Mouse (Mus musculus): ENCODE results near the gene Ctnna3. TPM values are rescaled to one million over a fixed set of nuclear protein-coding genes. Genes with fewer than 3 reads are reported as not detected.

Ctnna3 gene
- polyA plus RNA-seq, 1 experiment from 2014 or later = 1.7 TPM

DNA sequence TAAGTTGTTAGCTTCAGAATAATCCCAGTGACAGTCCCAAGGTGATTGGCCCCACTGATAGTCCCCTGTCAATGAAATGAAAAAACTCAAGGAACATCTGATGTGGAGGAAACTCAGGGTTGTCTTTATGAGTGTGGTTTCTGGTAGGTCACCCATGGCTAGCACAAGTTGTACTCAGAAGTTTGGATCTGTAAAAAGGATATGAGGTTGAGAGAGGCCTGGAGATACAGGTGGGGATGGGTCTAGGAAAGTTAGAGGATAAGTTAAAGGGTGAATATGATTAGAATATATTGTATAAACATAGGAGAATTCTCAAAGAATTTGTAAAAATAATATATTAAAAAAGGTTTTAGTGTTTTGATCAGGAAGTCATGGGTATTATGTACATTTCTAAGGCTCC lies 497.4 kb downstream of the Ctnna3 start, which contains the start of gene Gm10118:
TSS of gene Gm10118 (minus strand) at position 101 of the 400 bp plus-strand sequence.
- H3K27me3 ChIP-seq (replicated peaks; ENCODE audit: control insufficient read depth, insufficient read depth, low read length) = no peaks in the 10 kb centered on the region
- no peaks in the 10 kb centered on the region for H3K4me1 ChIP-seq (replicated peaks; ENCODE audit: control insufficient read depth, insufficient read depth, low read length)
- H3K4me2 ChIP-seq (ENCODE audit: low read length) = no peak within 1 kb of the TSS
- H3K27ac ChIP-seq (ENCODE audit: low read depth) = no peak within 1 kb of the TSS
- ATAC-seq (replicated peaks; ENCODE audit: low FRiP score, low TSS enrichment, low read depth) (no peak), DNase-seq (ENCODE audit: low spot score) (no peak)
- H3K4me3 ChIP-seq (ENCODE audit: low read depth, low read length) = no peak within 1 kb of the TSS
- no peaks in the 10 kb centered on the region for H3K36me3 ChIP-seq (ENCODE audit: control insufficient read depth, insufficient read depth, low read length)
- H3K9ac ChIP-seq (ENCODE audit: low read length) = no peak within 1 kb of the TSS
- no peaks in the 10 kb centered on the region for H3K9me3 ChIP-seq (ENCODE audit: control insufficient read depth, low read length)

DNA sequence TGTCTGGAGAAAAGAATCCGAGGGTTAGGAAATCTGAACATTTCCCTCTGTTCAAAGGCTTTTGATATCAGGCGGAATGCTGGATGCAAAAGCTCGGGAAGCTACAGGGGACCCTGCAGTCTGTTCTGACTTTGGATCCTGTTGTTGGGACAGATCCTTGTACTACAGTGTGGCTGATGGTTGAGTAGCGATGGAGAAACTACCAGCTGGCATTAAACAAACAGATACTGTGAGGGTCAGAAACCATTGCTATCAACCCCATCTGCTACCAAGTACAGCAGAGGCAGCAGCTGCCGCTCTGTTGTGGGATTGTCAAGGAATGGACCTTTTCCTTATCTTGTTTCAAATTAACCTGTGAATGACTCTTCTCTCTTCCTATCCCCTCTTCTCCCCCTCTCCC lies 504.0 kb downstream of the Ctnna3 start:
- WGBS = 63% methylated on average over 5 of the region's 5 CpGs
- ATAC-seq (replicated peaks; ENCODE audit: low FRiP score, low TSS enrichment, low read depth) (no peak), DNase-seq (ENCODE audit: low spot score) (no peak)
- no peak overlapping the region for H3K27ac ChIP-seq (ENCODE audit: low read depth)
- no peaks in the 10 kb centered on the region for H3K27me3 ChIP-seq (replicated peaks; ENCODE audit: control insufficient read depth, insufficient read depth, low read length)
- H3K9ac ChIP-seq (ENCODE audit: low read length) = no peak overlapping the region
- no peaks in the 10 kb centered on the region for H3K9me3 ChIP-seq (ENCODE audit: control insufficient read depth, low read length)
- H3K4me3 ChIP-seq (ENCODE audit: low read depth, low read length) = no peak overlapping the region
- H3K4me2 ChIP-seq (ENCODE audit: low read length) = no peak overlapping the region
- no peaks in the 10 kb centered on the region for H3K4me1 ChIP-seq (replicated peaks; ENCODE audit: control insufficient read depth, insufficient read depth, low read length)
- H3K36me3 ChIP-seq (ENCODE audit: control insufficient read depth, insufficient read depth, low read length) = no peaks in the 10 kb centered on the region

DNA sequence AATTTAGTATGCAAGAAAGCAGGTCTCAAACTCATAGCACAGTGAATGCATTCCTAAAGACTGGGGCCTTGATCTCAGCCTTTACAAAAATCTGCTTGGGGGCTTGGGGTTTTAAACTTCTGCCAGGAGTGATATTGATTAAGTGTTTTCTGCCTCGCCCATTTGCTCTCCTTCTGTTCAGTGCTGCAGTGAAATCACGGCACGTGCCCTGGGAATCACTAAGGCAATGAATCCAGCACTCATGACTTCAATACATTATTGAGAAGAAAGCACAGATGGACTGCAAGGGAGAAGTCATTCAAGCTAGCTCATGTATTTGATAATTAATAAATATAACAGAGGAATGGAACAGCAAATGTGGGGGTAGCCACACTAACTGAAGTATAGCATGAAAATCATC lies 515.6 kb downstream of the Ctnna3 start:
- Histone ChIP-seq H3K4me3 (ENCODE audit: low read depth, low read length) (no peak overlapping the region), H3K27ac (ENCODE audit: low read depth) (no peak overlapping the region), H3K9me3 (ENCODE audit: control insufficient read depth, low read length) (no peaks in the 10 kb centered on the region), H3K9ac (ENCODE audit: low read length) (no peak overlapping the region), H3K4me1 (replicated peaks; ENCODE audit: control insufficient read depth, insufficient read depth, low read length) (no peaks in the 10 kb centered on the region), H3K4me2 (ENCODE audit: low read length) (no peak overlapping the region), H3K36me3 (ENCODE audit: control insufficient read depth, insufficient read depth, low read length) (no peaks in the 10 kb centered on the region), H3K27me3 (replicated peaks; ENCODE audit: control insufficient read depth, insufficient read depth, low read length) (no peaks in the 10 kb centered on the region)
- no peak for DNase-seq (ENCODE audit: low spot score)
- no peak for ATAC-seq (replicated peaks; ENCODE audit: low FRiP score, low TSS enrichment, low read depth)
- 71% methylated on average over 3 of the region's 3 CpGs for WGBS

DNA sequence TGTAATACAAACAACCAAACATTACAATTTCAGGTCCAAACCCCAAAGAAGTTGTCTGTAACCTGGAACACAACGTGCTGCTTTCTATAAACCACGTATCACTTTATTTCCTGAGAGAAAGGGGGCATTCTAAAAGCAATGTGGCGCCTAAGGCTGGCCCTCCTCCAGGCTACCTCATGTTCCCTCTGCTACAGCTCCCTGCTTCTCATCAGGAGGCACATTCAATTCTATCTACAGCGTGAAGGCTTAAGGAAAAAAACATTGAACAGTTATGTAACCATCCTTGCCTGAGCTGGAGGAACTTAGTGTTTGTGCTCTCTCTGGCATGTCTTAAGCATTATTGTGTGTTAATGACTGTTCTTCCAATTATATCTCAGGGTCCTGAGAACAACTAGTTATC lies 517.4 kb downstream of the Ctnna3 start:
- Histone ChIP-seq H3K9ac (ENCODE audit: low read length) (no peak overlapping the region), H3K36me3 (ENCODE audit: control insufficient read depth, insufficient read depth, low read length) (no peaks in the 10 kb centered on the region), H3K4me3 (ENCODE audit: low read depth, low read length) (no peak overlapping the region), H3K9me3 (ENCODE audit: control insufficient read depth, low read length) (no peaks in the 10 kb centered on the region), H3K4me2 (ENCODE audit: low read length) (no peak overlapping the region), H3K4me1 (replicated peaks; ENCODE audit: control insufficient read depth, insufficient read depth, low read length) (no peaks in the 10 kb centered on the region), H3K27ac (ENCODE audit: low read depth) (no peak overlapping the region), H3K27me3 (replicated peaks; ENCODE audit: control insufficient read depth, insufficient read depth, low read length) (no peaks in the 10 kb centered on the region)
- DNase-seq (ENCODE audit: low spot score) (no peak), ATAC-seq (replicated peaks; ENCODE audit: low FRiP score, low TSS enrichment, low read depth) (no peak)
- WGBS = 82% methylated on average over 4 of the region's 4 CpGs

DNA sequence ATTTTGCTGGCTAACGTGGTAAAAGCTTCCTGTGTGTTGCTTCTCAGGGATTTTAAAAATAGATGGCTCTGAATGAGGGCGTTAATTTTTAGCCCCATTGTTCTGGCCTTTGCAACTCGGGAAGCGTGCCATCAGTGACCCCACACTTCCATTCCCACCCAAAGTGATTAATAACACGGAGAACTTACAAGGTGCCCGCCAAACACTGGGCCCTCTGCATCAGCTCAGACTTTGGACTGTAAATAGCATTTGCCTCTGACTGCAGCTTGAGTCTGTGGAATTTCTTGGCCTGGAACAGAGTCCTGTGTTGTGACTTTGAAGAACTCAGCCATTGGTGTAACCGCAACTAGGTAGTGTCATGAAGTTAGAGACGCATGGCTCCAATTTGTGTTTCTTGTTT lies 521.0 kb downstream of the Ctnna3 start:
- DNase-seq (ENCODE audit: low spot score) = no peak
- no peaks in the 10 kb centered on the region for H3K9me3 ChIP-seq (ENCODE audit: control insufficient read depth, low read length)
- no peak overlapping the region for H3K27ac ChIP-seq (ENCODE audit: low read depth)
- no peaks in the 10 kb centered on the region for H3K36me3 ChIP-seq (ENCODE audit: control insufficient read depth, insufficient read depth, low read length)
- WGBS = 46% methylated on average over 8 of the region's 8 CpGs
- H3K4me1 ChIP-seq (replicated peaks; ENCODE audit: control insufficient read depth, insufficient read depth, low read length) = no peaks in the 10 kb centered on the region
- H3K27me3 ChIP-seq (replicated peaks; ENCODE audit: control insufficient read depth, insufficient read depth, low read length) = no peaks in the 10 kb centered on the region
- H3K4me2 ChIP-seq (ENCODE audit: low read length) = no peak overlapping the region
- no peak overlapping the region for H3K4me3 ChIP-seq (ENCODE audit: low read depth, low read length)
- no peak for ATAC-seq (replicated peaks; ENCODE audit: low FRiP score, low TSS enrichment, low read depth)
- H3K9ac ChIP-seq (ENCODE audit: low read length) = no peak overlapping the region

DNA sequence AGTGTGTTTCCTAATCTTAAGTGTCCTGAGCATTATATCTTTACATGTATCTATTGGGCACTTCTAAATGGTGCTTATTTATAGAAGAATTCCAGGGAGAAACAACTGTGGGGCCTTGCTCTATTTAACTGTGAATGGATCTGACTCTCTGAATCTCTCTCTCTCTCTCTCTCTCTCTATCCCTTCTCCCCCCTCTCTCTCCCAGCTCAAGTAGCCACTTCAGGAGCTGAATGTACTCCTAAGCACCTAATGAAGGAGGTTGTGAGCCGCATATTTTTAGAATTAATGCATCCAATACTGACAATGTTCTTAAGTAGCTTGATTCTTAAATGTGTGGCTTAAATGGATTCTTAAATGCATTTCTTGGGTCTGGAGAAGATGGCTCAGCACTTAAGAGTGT lies 521.6 kb downstream of the Ctnna3 start:
- ATAC-seq (replicated peaks; ENCODE audit: low FRiP score, low TSS enrichment, low read depth) (no peak), DNase-seq (ENCODE audit: low spot score) (no peak)
- WGBS = 82% methylated on average over 1 of the region's 1 CpGs
- no peaks in the 10 kb centered on the region for H3K27me3 ChIP-seq (replicated peaks; ENCODE audit: control insufficient read depth, insufficient read depth, low read length)
- no peaks in the 10 kb centered on the region for H3K9me3 ChIP-seq (ENCODE audit: control insufficient read depth, low read length)
- H3K4me3 ChIP-seq (ENCODE audit: low read depth, low read length) = no peak overlapping the region
- H3K27ac ChIP-seq (ENCODE audit: low read depth) = no peak overlapping the region
- H3K9ac ChIP-seq (ENCODE audit: low read length) = no peak overlapping the region
- H3K4me2 ChIP-seq (ENCODE audit: low read length) = no peak overlapping the region
- H3K4me1 ChIP-seq (replicated peaks; ENCODE audit: control insufficient read depth, insufficient read depth, low read length) = no peaks in the 10 kb centered on the region
- no peaks in the 10 kb centered on the region for H3K36me3 ChIP-seq (ENCODE audit: control insufficient read depth, insufficient read depth, low read length)

DNA sequence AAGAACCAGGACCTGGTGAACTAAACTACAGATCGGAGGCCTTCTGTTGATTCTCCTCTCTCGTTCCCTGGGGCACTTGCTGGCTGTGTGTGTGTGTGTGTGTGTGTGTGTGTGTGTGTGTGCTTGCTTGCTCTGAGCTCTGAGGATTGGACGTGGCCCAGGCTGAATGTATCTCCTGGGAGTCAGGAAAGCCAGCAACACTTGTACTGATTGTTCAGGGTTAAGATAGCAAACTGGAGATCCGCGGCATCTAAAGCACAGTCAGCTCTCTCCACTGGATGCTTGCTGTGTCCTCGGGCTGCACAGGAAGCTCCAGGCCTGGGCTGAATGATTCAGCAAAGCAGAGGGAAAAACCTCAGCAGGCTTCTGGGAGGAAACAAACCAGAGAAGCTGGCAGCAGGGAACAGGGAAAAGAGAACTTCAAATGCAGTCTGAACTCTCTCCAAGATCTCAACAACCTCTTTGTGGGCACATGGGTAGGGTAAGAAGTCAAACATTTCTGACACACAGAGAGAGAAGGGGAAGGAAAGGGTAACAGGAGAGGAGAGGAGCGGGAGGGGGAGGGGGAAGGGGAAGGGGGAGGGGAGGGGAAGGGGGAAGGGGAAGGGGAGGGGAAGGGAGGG lies 524.5 kb downstream of the Ctnna3 start:
- Histone ChIP-seq H3K4me3 (ENCODE audit: low read depth, low read length) (no peak overlapping the region), H3K4me1 (replicated peaks; ENCODE audit: control insufficient read depth, insufficient read depth, low read length) (no peaks in the 10 kb centered on the region), H3K27me3 (replicated peaks; ENCODE audit: control insufficient read depth, insufficient read depth, low read length) (no peaks in the 10 kb centered on the region), H3K36me3 (ENCODE audit: control insufficient read depth, insufficient read depth, low read length) (no peaks in the 10 kb centered on the region), H3K9ac (ENCODE audit: low read length) (no peak overlapping the region), H3K9me3 (ENCODE audit: control insufficient read depth, low read length) (no peaks in the 10 kb centered on the region), H3K27ac (ENCODE audit: low read depth) (no peak overlapping the region), H3K4me2 (ENCODE audit: low read length) (no peak overlapping the region)
- WGBS = 16% methylated on average over 6 of the region's 7 CpGs
- ATAC-seq (replicated peaks; ENCODE audit: low FRiP score, low TSS enrichment, low read depth) (no peak), DNase-seq (ENCODE audit: low spot score) (no peak)

DNA sequence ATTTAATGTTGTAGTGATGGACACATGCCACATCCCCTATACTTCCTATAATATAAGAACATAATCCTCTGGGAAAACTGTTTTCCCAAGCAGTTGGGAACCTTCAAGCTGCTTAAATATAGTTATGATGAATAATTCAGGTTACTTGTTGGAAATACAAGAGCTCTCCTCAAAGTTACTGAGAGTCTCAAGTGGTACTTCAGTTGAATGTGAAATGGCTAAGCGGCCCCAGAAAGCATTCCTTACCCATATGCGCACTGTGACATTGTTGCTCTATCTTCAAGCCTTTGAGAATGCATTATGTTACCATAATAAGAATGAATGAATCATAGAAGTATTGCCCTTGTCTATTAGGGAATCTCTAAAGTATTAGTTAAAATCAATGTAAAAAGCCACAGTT lies 542.4 kb downstream of the Ctnna3 start:
- Histone ChIP-seq H3K9me3 (ENCODE audit: control insufficient read depth, low read length) (no peaks in the 10 kb centered on the region), H3K36me3 (ENCODE audit: control insufficient read depth, insufficient read depth, low read length) (no peaks in the 10 kb centered on the region), H3K4me1 (replicated peaks; ENCODE audit: control insufficient read depth, insufficient read depth, low read length) (no peaks in the 10 kb centered on the region), H3K27ac (ENCODE audit: low read depth) (no peak overlapping the region), H3K27me3 (replicated peaks; ENCODE audit: control insufficient read depth, insufficient read depth, low read length) (no peaks in the 10 kb centered on the region), H3K9ac (ENCODE audit: low read length) (no peak overlapping the region), H3K4me3 (ENCODE audit: low read depth, low read length) (no peak overlapping the region), H3K4me2 (ENCODE audit: low read length) (no peak overlapping the region)
- no peak for DNase-seq (ENCODE audit: low spot score)
- 97% methylated on average over 2 of the region's 2 CpGs for WGBS
- no peak for ATAC-seq (replicated peaks; ENCODE audit: low FRiP score, low TSS enrichment, low read depth)

DNA sequence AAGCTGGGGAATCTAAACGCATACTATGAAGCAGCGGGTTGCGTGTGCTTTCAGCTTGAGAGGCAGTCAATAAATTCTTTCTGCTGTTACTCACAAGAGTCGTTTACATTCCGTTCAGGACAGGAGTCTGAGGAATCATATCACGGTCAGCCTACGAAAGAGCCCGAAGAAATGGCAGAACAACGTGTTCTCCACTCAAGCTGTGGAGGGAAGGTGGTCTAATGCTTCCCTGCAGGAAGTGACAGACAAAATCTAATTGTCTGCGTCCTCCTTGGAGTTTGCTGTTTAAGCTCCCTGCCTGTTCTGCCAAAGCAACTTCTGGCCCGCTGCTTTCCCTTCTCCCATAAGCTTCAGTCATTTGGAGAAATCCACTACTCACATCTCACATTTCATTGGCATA lies 548.2 kb downstream of the Ctnna3 start:
- ATAC-seq (replicated peaks; ENCODE audit: low FRiP score, low TSS enrichment, low read depth) (no peak), DNase-seq (ENCODE audit: low spot score) (peak; percentile 51)
- H3K27ac ChIP-seq (ENCODE audit: low read depth) = no peak overlapping the region
- no peaks in the 10 kb centered on the region for H3K27me3 ChIP-seq (replicated peaks; ENCODE audit: control insufficient read depth, insufficient read depth, low read length)
- no peaks in the 10 kb centered on the region for H3K36me3 ChIP-seq (ENCODE audit: control insufficient read depth, insufficient read depth, low read length)
- H3K9me3 ChIP-seq (ENCODE audit: control insufficient read depth, low read length) = no peaks in the 10 kb centered on the region
- no peak overlapping the region for H3K9ac ChIP-seq (ENCODE audit: low read length)
- H3K4me1 ChIP-seq (replicated peaks; ENCODE audit: control insufficient read depth, insufficient read depth, low read length) = peaks cover 5% of the 10 kb centered on the region; the same call in 1 of the 2 replicates
- H3K4me3 ChIP-seq (ENCODE audit: low read depth, low read length) = peak overlapping the region; percentile 20; the same call in 1 of the 2 replicates
- WGBS = 9% methylated on average over 11 of the region's 11 CpGs
- H3K4me2 ChIP-seq (ENCODE audit: low read length) = peak overlapping the region; percentile 49
